In the genomic region with DNA sequence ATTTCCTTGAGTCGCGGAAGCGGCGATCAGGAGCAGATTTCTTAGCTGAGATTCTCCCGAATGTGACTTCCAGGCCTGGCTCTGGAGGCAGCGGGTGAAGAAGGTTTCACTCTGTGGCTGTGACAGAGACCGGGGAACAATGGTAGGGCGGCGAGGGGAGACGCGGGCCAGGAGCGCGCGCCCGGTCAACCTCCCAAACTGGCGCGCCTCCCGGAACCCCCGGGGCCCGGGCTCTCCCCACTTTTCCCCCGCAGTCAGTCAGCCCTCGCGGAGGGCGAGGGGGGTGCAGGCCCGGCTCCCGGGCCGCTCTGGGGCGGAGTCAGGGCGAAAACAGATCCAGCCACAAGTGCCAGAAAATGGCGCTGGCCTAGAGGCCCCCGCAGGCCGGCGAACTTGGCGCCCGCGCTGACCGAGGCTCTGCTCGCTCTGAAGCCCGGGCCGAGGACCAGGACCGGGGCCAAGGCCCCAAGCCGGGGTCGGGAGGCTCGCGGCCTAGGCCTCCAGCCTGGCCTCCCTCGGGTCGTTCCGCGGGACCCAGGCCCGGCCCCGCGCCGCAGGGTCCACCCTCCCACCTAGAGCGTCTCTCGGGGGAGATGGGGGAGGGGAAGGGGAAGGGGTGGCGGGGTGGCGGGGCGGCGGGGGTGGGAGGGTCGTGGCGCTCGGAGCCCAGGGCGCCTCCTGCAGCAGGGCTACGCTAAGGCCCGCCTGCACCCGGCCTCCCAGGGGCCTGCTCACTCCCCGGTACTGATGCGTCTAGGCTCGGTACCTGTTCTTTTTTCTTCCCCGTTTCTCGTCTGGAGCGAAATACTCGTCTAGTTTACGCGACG, we compare ENCODE assay signal across 8 mouse cellular contexts. TPM values are rescaled to one million over a fixed set of nuclear protein-coding genes. Genes with fewer than 3 reads are reported as not detected.
DNase-seq lines count a peak whose midpoint lies in the region; ATAC-seq and TF ChIP-seq lines count a peak whose summit lies in the region.

No protein-coding gene starts in this region.

- H3K4me2 ChIP-seq in heart, embryonic 11.5 days, result peak overlapping the region; percentile 85
- H3K4me2 ChIP-seq in embryonic facial prominence, embryonic 15.5 days (replicated peaks), result peak overlapping the region; percentile 85
- H3K4me2 ChIP-seq in hindbrain, embryonic 15.5 days, result peak overlapping the region; percentile 63
- peak overlapping the region; percentile 62 for H3K4me2 ChIP-seq in midbrain, embryonic 16.5 days (ENCODE audit: low read length)

- TF ChIP-seq CTCF in bone marrow macrophage, adult 2 months (IDR thresholded peaks at IDR 0.05; ENCODE audit: low read depth, low read length), result no peak

- no peak overlapping the region for H3K27ac ChIP-seq in heart, embryonic 11.5 days (ENCODE audit: low read depth, low read length)
- no peak overlapping the region for H3K27ac ChIP-seq in bone marrow macrophage, adult 2 months (ENCODE audit: insufficient read depth, low read depth, low read length)
- no peak overlapping the region for H3K27ac ChIP-seq in embryonic facial prominence, embryonic 15.5 days (replicated peaks)
- H3K27ac ChIP-seq in hindbrain, embryonic 15.5 days (replicated peaks), result peak overlapping the region; percentile 96
- peak overlapping the region; percentile 87 for H3K27ac ChIP-seq in midbrain, embryonic 16.5 days (ENCODE audit: low read length)

- ATAC-seq in heart, embryonic 11.5 days (replicated peaks; ENCODE audit: insufficient number of reproducible peaks, low FRiP score, low TSS enrichment), result peak; percentile 75; the same call in 1 of the 2 replicates
- ATAC-seq in embryonic facial prominence, embryonic 15.5 days (ENCODE audit: insufficient number of reproducible peaks, low FRiP score, low TSS enrichment, low read depth), result peak; percentile 49; the same call in 1 of the 2 replicates
- ATAC-seq in hindbrain, embryonic 15.5 days (ENCODE audit: low FRiP score, low read depth), result peak; percentile 74
- ATAC-seq in midbrain, embryonic 16.5 days, result peak; percentile 40

- DNase-seq in heart, adult 9 months (ENCODE audit: low spot score in 2 of 2), result no peak
- no peak for DNase-seq in spleen, postnatal 10 days (ENCODE audit: low spot score in 2 of 2)
- no peak for DNase-seq in urinary bladder, postnatal 36 days (ENCODE audit: low spot score in 2 of 2)

- H3K9me3 ChIP-seq in heart, embryonic 11.5 days (replicated peaks; ENCODE audit: control insufficient read depth, low read length), result no peaks in the 10 kb centered on the region
- no peaks in the 10 kb centered on the region for H3K9me3 ChIP-seq in embryonic facial prominence, embryonic 15.5 days (replicated peaks)
- no peaks in the 10 kb centered on the region for H3K9me3 ChIP-seq in hindbrain, embryonic 15.5 days
- H3K9me3 ChIP-seq in midbrain, embryonic 16.5 days (replicated peaks; ENCODE audit: control insufficient read depth, low read length, poor library complexity, severe bottlenecking), result no peaks in the 10 kb centered on the region

- TF ChIP-seq POLR2A in bone marrow macrophage, adult 2 months (IDR thresholded peaks at IDR 0.05; ENCODE audit: borderline replicate concordance, low read depth, low read length), result no peak

- peaks cover 96% of the 10 kb centered on the region for H3K27me3 ChIP-seq in heart, embryonic 11.5 days (ENCODE audit: control insufficient read depth, insufficient read depth, low read length)
- peaks cover 97% of the 10 kb centered on the region for H3K27me3 ChIP-seq in embryonic facial prominence, embryonic 15.5 days
- H3K27me3 ChIP-seq in hindbrain, embryonic 15.5 days, result peaks cover 49% of the 10 kb centered on the region
- peaks cover 27% of the 10 kb centered on the region for H3K27me3 ChIP-seq in midbrain, embryonic 16.5 days (ENCODE audit: control insufficient read depth, insufficient read depth, low read depth, low read length)

- no peaks in the 10 kb centered on the region for H3K36me3 ChIP-seq in heart, embryonic 11.5 days (ENCODE audit: control insufficient read depth, insufficient read depth, low read length)
- no peaks in the 10 kb centered on the region for H3K36me3 ChIP-seq in embryonic facial prominence, embryonic 15.5 days
- H3K36me3 ChIP-seq in hindbrain, embryonic 15.5 days, result no peaks in the 10 kb centered on the region
- H3K36me3 ChIP-seq in midbrain, embryonic 16.5 days (ENCODE audit: control insufficient read depth, insufficient read depth, low read length), result no peaks in the 10 kb centered on the region

- H3K4me3 ChIP-seq in heart, embryonic 11.5 days (ENCODE audit: low read depth, low read length), result peak overlapping the region; percentile 60
- peak overlapping the region; percentile 44 for H3K4me3 ChIP-seq in bone marrow macrophage, adult 2 months (ENCODE audit: insufficient read depth, low read length)
- H3K4me3 ChIP-seq in embryonic facial prominence, embryonic 15.5 days (replicated peaks), result peak overlapping the region; percentile 51
- peak overlapping the region; percentile 46 for H3K4me3 ChIP-seq in hindbrain, embryonic 15.5 days
- peak overlapping the region; percentile 42 for H3K4me3 ChIP-seq in midbrain, embryonic 16.5 days (ENCODE audit: low read depth, low read length)

- WGBS in heart, embryonic 11.5 days (ENCODE audit: insufficient replicate concordance), result under 1% methylated on average over 66 of the region's 76 CpGs
- WGBS in embryonic facial prominence, embryonic 15.5 days, result under 1% methylated on average over 53 of the region's 76 CpGs
- WGBS in hindbrain, embryonic 15.5 days, result under 1% methylated on average over 61 of the region's 76 CpGs
- WGBS in midbrain, embryonic 16.5 days, result under 1% methylated on average over 69 of the region's 76 CpGs

- peaks cover 4% of the 10 kb centered on the region; the same call in 1 of the 2 replicates for H3K4me1 ChIP-seq in heart, embryonic 11.5 days (ENCODE audit: control insufficient read depth, insufficient read depth, low read length)
- no peaks in the 10 kb centered on the region for H3K4me1 ChIP-seq in bone marrow macrophage, adult 2 months (ENCODE audit: control insufficient read depth, insufficient read depth, low read length)
- H3K4me1 ChIP-seq in embryonic facial prominence, embryonic 15.5 days, result peaks cover 8% of the 10 kb centered on the region
- peaks cover 25% of the 10 kb centered on the region for H3K4me1 ChIP-seq in hindbrain, embryonic 15.5 days (replicated peaks)
- 0 out of 2 replicates have a peak, but pooled peaks cover 3% of the 10 kb centered on the region for H3K4me1 ChIP-seq in midbrain, embryonic 16.5 days (ENCODE audit: control insufficient read depth, insufficient read depth, low read length)

- H3K9ac ChIP-seq in heart, embryonic 11.5 days (ENCODE audit: low read depth, low read length), result peak overlapping the region; percentile 64
- no peak overlapping the region; the same call in 1 of the 2 replicates for H3K9ac ChIP-seq in embryonic facial prominence, embryonic 15.5 days
- H3K9ac ChIP-seq in hindbrain, embryonic 15.5 days, result peak overlapping the region; percentile 49
- H3K9ac ChIP-seq in midbrain, embryonic 16.5 days (ENCODE audit: low read depth, low read length), result peak overlapping the region; percentile 73

RNA-seq across cellular contexts. Expression of a gene that starts 15.9 kb away (rescaled TPM):
- polyA plus RNA-seq in heart, embryonic 11.5 days (2014; fragmentation: Nextera tagmentation; extraction: Ambion mirVana), result 0.07 TPM in 1 of 2 replicates, not detected in the other
- polyA plus RNA-seq in bone marrow macrophage, adult 2 months (2012; ENCODE audit: insufficient read depth, insufficient read length, missing spikeins), result not detected in 2 replicates
- polyA plus RNA-seq in embryonic facial prominence, embryonic 15.5 days (2015; fragmentation: Nextera tagmentation; extraction: Ambion mirVana), result 0.26 and 0.61 TPM in 2 replicates
- 13.5 and 14.8 TPM in 2 replicates for polyA plus RNA-seq in hindbrain, embryonic 15.5 days (2015; fragmentation: Nextera tagmentation; extraction: Ambion mirVana)
- polyA plus RNA-seq in midbrain, embryonic 16.5 days (2015; fragmentation: Nextera tagmentation; extraction: Ambion mirVana), result 9.1 and 20.6 TPM in 2 replicates

RNA-seq across cellular contexts. Expression of a gene that starts 19.3 kb away (rescaled TPM):
- 0.23 TPM in 1 of 2 replicates, not detected in the other for polyA plus RNA-seq in heart, embryonic 11.5 days (2014; fragmentation: Nextera tagmentation; extraction: Ambion mirVana)
- polyA plus RNA-seq in bone marrow macrophage, adult 2 months (2012; ENCODE audit: insufficient read depth, insufficient read length, missing spikeins), result not detected in 2 replicates
- 0.64 and 1.5 TPM in 2 replicates for polyA plus RNA-seq in embryonic facial prominence, embryonic 15.5 days (2015; fragmentation: Nextera tagmentation; extraction: Ambion mirVana)
- 52.6 and 61.6 TPM in 2 replicates for polyA plus RNA-seq in hindbrain, embryonic 15.5 days (2015; fragmentation: Nextera tagmentation; extraction: Ambion mirVana)
- 55.8 and 154 TPM in 2 replicates for polyA plus RNA-seq in midbrain, embryonic 16.5 days (2015; fragmentation: Nextera tagmentation; extraction: Ambion mirVana)

Comparison
In these comparisons a context has a peak if more than half of its experiments do, and no peak if none do; other contexts are left out.
1. H3K27ac ChIP-seq: peak in hindbrain, embryonic 15.5 days (single experiment) and midbrain, embryonic 16.5 days (single experiment); none in heart, embryonic 11.5 days (single experiment), bone marrow macrophage, adult 2 months (single experiment) and embryonic facial prominence, embryonic 15.5 days (single experiment).
2. RNA of a gene that starts 19.3 kb away (polyA plus RNA-seq): 52.6 to 61.6 TPM in hindbrain, embryonic 15.5 days and 55.8 to 154 TPM in midbrain, embryonic 16.5 days; 0.64 to 1.5 TPM in embryonic facial prominence, embryonic 15.5 days, 0.23 TPM in heart, embryonic 11.5 days and not detected in bone marrow macrophage, adult 2 months; every median in the first group is over 10 times any median in the second.
3. Peak in every context shown above with its lines, with median percentiles within 50 percentile points of each other: ATAC-seq, H3K4me2 ChIP-seq and H3K4me3 ChIP-seq.